In genomic region chr5:23656590-23656989, GRCm38 (mm10) we compare ENCODE assay signal across 17 mouse cellular contexts. TPM values are rescaled to one million over a fixed set of nuclear protein-coding genes. Genes with fewer than 3 reads are reported as not detected.
DNase-seq lines count a peak whose midpoint lies in the region; ATAC-seq and TF ChIP-seq lines count a peak whose summit lies in the region.
"Had no signal": no experiment of that assay in that cellular context is flagged by ENCODE, and none has a peak within 500 bp of the region (broad histone marks: within the 10 kb centered on the region; RNA-seq: fewer than 3 reads in every experiment).

No protein-coding gene starts in this region.

- 90% methylated on average over 4 of the region's 4 CpGs for WGBS in intestine, postnatal 0 days
- 90% methylated on average over 4 of the region's 4 CpGs for WGBS in intestine, embryonic 15.5 days
- 87% methylated on average over 4 of the region's 4 CpGs for WGBS in lung, postnatal 0 days

- H3K4me1 ChIP-seq in intestine, postnatal 0 days (replicated peaks; ENCODE audit: control insufficient read depth, insufficient read depth, low read length) = no peaks in the 10 kb centered on the region
- H3K4me1 ChIP-seq in intestine, embryonic 15.5 days (replicated peaks) = no peaks in the 10 kb centered on the region
- H3K4me1 ChIP-seq in lung, postnatal 0 days (ENCODE audit: insufficient read depth, low read depth, low read length) = no peaks in the 10 kb centered on the region
- H3K4me1 ChIP-seq in MEL (ENCODE audit: control insufficient read depth in 1 of 2, insufficient read depth in 2 of 2, low read length in 2 of 2) = peaks cover 0 to 4% of the 10 kb centered on the region in 2 experiments; a peak in 2 of 4 replicates

- TF ChIP-seq POLR2A in MEL (IDR thresholded peaks at IDR 0.05; ENCODE audit: control insufficient read depth in 1 of 2, insufficient read depth in 1 of 2, low read depth in 1 of 2, low read length in 2 of 2, poor library complexity in 1 of 2) = no peak

- no peak overlapping the region for H3K27ac ChIP-seq in intestine, postnatal 0 days (ENCODE audit: low read depth, low read length)
- no peak overlapping the region for H3K27ac ChIP-seq in intestine, embryonic 15.5 days
- no peak overlapping the region for H3K27ac ChIP-seq in lung, postnatal 0 days (ENCODE audit: low read length)
- H3K27ac ChIP-seq in MEL (ENCODE audit: control insufficient read depth, low read depth, low read length) = no peak overlapping the region
- H3K27ac ChIP-seq: heart, embryonic 15.5 days; liver, embryonic 14.5 days; neural tube, embryonic 15.5 days had no signal

- no peak overlapping the region for H3K4me3 ChIP-seq in intestine, postnatal 0 days (ENCODE audit: low read depth, low read length)
- no peak overlapping the region for H3K4me3 ChIP-seq in intestine, embryonic 15.5 days (replicated peaks)
- no peak overlapping the region for H3K4me3 ChIP-seq in lung, postnatal 0 days (ENCODE audit: low read depth, low read length)
- no peak overlapping the region for H3K4me3 ChIP-seq in MEL (ENCODE audit: control insufficient read depth in 1 of 2, insufficient read depth in 1 of 2, low read depth in 2 of 2, low read length in 2 of 2)
- H3K4me3 ChIP-seq: heart, embryonic 15.5 days; neural tube, embryonic 15.5 days had no signal

- peak; percentile 22; the same call in 1 of the 2 replicates for TF ChIP-seq CTCF in intestine, postnatal 0 days (IDR thresholded peaks at IDR 0.05; ENCODE audit: low read depth)
- peak; percentile 20; the same call in 1 of the 2 replicates for TF ChIP-seq CTCF in lung, postnatal 0 days (IDR thresholded peaks at IDR 0.05)
- peak in 1 of 3 experiments; percentile 58; a peak in 2 of 6 replicates for TF ChIP-seq CTCF in MEL (IDR thresholded peaks at IDR 0.05 in 2 of 3, conservative IDR thresholded peaks at IDR 0.05 in 1 of 3; ENCODE audit: control insufficient read depth in 1 of 3, insufficient read depth in 1 of 3, low read depth in 2 of 3, low read length in 3 of 3, poor library complexity in 1 of 3, severe bottlenecking in 1 of 3)

- peak; percentile 70 for TF ChIP-seq RAD21 in MEL (IDR thresholded peaks at IDR 0.05; ENCODE audit: low read depth, low read length)

- no peak for ATAC-seq in intestine, postnatal 0 days
- no peak for ATAC-seq in intestine, embryonic 15.5 days
- no peak for ATAC-seq in lung, postnatal 0 days

- no peak overlapping the region for H3K4me2 ChIP-seq in intestine, postnatal 0 days (replicated peaks; ENCODE audit: low read depth)
- H3K4me2 ChIP-seq in intestine, embryonic 15.5 days (replicated peaks) = no peak overlapping the region
- H3K4me2 ChIP-seq in lung, postnatal 0 days (replicated peaks; ENCODE audit: low read depth, low read length) = no peak overlapping the region
- H3K4me2 ChIP-seq: heart, embryonic 15.5 days; neural tube, embryonic 15.5 days had no signal

- no peaks in the 10 kb centered on the region for H3K9me3 ChIP-seq in intestine, postnatal 0 days (ENCODE audit: control insufficient read depth)
- H3K9me3 ChIP-seq in intestine, embryonic 15.5 days = no peaks in the 10 kb centered on the region
- no peaks in the 10 kb centered on the region for H3K9me3 ChIP-seq in lung, postnatal 0 days (ENCODE audit: low read length)
- no peaks in the 10 kb centered on the region for H3K9me3 ChIP-seq in MEL (replicated peaks; ENCODE audit: insufficient read depth, low read length)
- H3K9me3 ChIP-seq: heart, embryonic 15.5 days; neural tube, embryonic 15.5 days had no signal

- no peaks in the 10 kb centered on the region for H3K36me3 ChIP-seq in intestine, postnatal 0 days (ENCODE audit: control insufficient read depth, insufficient read depth)
- no peaks in the 10 kb centered on the region for H3K36me3 ChIP-seq in intestine, embryonic 15.5 days
- no peaks in the 10 kb centered on the region for H3K36me3 ChIP-seq in lung, postnatal 0 days (ENCODE audit: insufficient read depth, low read length)
- H3K36me3 ChIP-seq in MEL (ENCODE audit: control insufficient read depth in 1 of 2, insufficient read depth in 2 of 2, low read length in 2 of 2) = no peaks in the 10 kb centered on the region
- H3K36me3 ChIP-seq: heart, embryonic 15.5 days; neural tube, embryonic 15.5 days had no signal

- TF ChIP-seq EP300 in lung, postnatal 0 days (IDR thresholded peaks at IDR 0.05) = no peak
- no peak for TF ChIP-seq EP300 in MEL (IDR thresholded peaks at IDR 0.05; ENCODE audit: low read depth in 1 of 2, low read length in 2 of 2)

- no peak overlapping the region for H3K9ac ChIP-seq in intestine, postnatal 0 days (ENCODE audit: low read depth, low read length)
- H3K9ac ChIP-seq in intestine, embryonic 15.5 days = no peak overlapping the region
- no peak overlapping the region for H3K9ac ChIP-seq in lung, postnatal 0 days (replicated peaks; ENCODE audit: low read depth)
- H3K9ac ChIP-seq in MEL (ENCODE audit: control insufficient read depth, low read depth, low read length, poor library complexity, severe bottlenecking) = no peak overlapping the region
- H3K9ac ChIP-seq: heart, embryonic 15.5 days; liver, embryonic 14.5 days; neural tube, embryonic 15.5 days had no signal

- DNase-seq in lung, postnatal 0 days (ENCODE audit: low spot score) = peak; percentile 33
- DNase-seq in lung, postnatal 25 days (ENCODE audit: low spot score) = no peak
- DNase-seq in MEL (ENCODE audit: low read depth, low spot score) = no peak
- DNase-seq in naive thymus-derived CD4-positive, alpha-beta T cell, adult 2 months (ENCODE audit: low read depth) = peak; percentile 50
- no peak for DNase-seq in frontal cortex, postnatal 10 days (ENCODE audit: low spot score in 2 of 2)
- DNase-seq in adrenal gland, postnatal 14 days = no peak
- DNase-seq: adrenal gland, adult 2 months; cerebellum, adult 11 months; cerebellum, postnatal 14 days; kidney, adult 8-10 months; lung, postnatal 10 days; thymus, postnatal 4 days had no signal

- no peaks in the 10 kb centered on the region for H3K27me3 ChIP-seq in intestine, postnatal 0 days (replicated peaks; ENCODE audit: control insufficient read depth, insufficient read depth, low read length)
- H3K27me3 ChIP-seq in intestine, embryonic 15.5 days (replicated peaks) = no peaks in the 10 kb centered on the region
- no peaks in the 10 kb centered on the region for H3K27me3 ChIP-seq in lung, postnatal 0 days (replicated peaks; ENCODE audit: insufficient read depth, low read length)
- H3K27me3 ChIP-seq in MEL (ENCODE audit: control insufficient read depth in 1 of 2, insufficient read depth in 2 of 2, low read length in 2 of 2) = no peaks in the 10 kb centered on the region
- H3K27me3 ChIP-seq: heart, embryonic 15.5 days; neural tube, embryonic 15.5 days had no signal

- H3K79me2 ChIP-seq in MEL (ENCODE audit: control insufficient read depth, insufficient read depth, low read length, poor library complexity) = no peaks in the 10 kb centered on the region

TF ChIP-seq in MEL, 35 proteins besides CTCF, POLR2A, EP300 and RAD21:
- peak; percentile 62 for TF ChIP-seq SMC3 (IDR thresholded peaks at IDR 0.05; ENCODE audit: low read depth, low read length)
- TF ChIP-seq POLR2AphosphoS5 (IDR thresholded peaks at IDR 0.05; ENCODE audit: borderline replicate concordance, low read depth, low read length) = no peak
- peak; percentile 63 for TF ChIP-seq ZC3H11A (IDR thresholded peaks at IDR 0.05; ENCODE audit: low read depth, low read length)
- TF ChIP-seq ZKSCAN1 (IDR thresholded peaks at IDR 0.05; ENCODE audit: low read depth, low read length) = no peak

RNA-seq across cellular contexts. Expression of gene Srpk2, which starts 27.8 kb away (rescaled TPM):
- polyA plus RNA-seq in intestine, postnatal 0 days (2015; fragmentation: Nextera tagmentation; extraction: Ambion mirVana) = 21.3 and 28.5 TPM in 2 replicates
- 33.1 and 36.2 TPM in 2 replicates for polyA plus RNA-seq in intestine, embryonic 15.5 days (2015; fragmentation: Nextera tagmentation; extraction: Ambion mirVana)
- polyA plus RNA-seq in lung, postnatal 0 days (2015; fragmentation: Nextera tagmentation; extraction: Ambion mirVana) = 38.1 and 43.8 TPM in 2 replicates
- 11.2 and 13.3 TPM in 2 replicates for total RNA-seq in MEL (2012; rRNA removed)
- polyA plus RNA-seq in MEL (2012; ENCODE audit: insufficient read depth in 1 of 2, insufficient read length in 2 of 2, low read depth in 1 of 2, low replicate concordance in 2 of 2, missing spikeins in 1 of 2) = 10 to 100 TPM; 16.9 to 41.7 TPM
- total RNA-seq in adrenal gland, postnatal 14 days (2021) = 43.1 and 46.4 TPM in 2 replicates

Comparison
In these comparisons a context has a peak if more than half of its experiments do, and no peak if none do; other contexts are left out.
1. DNase-seq: peak in lung, postnatal 0 days (single experiment) and naive thymus-derived CD4-positive, alpha-beta T cell, adult 2 months (single experiment); none in lung, postnatal 25 days (single experiment), MEL (single experiment), frontal cortex, postnatal 10 days (0 of 2) and adrenal gland, postnatal 14 days (single experiment).